Mouse (Mus musculus) 416B (cell line): Measurements from ENCODE around the gene Atf1.
"Not testable (repeated sequence)": the region's sequence is repeated elsewhere in the genome, so short reads cannot be mapped to it uniquely, and the experiment has no call there.

ENCODE experiments used
- DNase-seq: peaks from one replicate; pipeline ENCODE4 v3.0.0; 2011; ENCODE audit warnings: low read depth

Atf1 gene

DNA sequence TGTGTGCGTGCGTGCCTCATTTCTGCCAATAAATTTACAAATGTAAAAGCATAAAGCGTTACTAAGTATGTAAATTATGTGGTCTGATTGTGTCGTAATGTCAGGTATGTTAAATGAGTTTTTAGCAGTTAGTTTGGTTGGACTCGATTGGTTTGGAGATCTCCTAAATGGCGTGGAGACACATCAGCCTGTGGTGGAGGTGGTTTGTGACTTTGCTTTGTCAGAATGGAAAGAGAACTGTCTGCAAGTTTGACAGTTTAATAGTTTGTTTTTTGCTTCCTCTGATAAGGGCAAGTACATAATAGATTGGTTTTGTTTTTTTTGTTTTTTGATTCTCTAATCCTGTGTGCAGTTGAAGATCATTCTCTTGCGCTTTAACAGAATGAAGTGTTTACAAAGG, 32.7 kb downstream of the Atf1 start:
- DNase-seq = peak; percentile 53

DNA sequence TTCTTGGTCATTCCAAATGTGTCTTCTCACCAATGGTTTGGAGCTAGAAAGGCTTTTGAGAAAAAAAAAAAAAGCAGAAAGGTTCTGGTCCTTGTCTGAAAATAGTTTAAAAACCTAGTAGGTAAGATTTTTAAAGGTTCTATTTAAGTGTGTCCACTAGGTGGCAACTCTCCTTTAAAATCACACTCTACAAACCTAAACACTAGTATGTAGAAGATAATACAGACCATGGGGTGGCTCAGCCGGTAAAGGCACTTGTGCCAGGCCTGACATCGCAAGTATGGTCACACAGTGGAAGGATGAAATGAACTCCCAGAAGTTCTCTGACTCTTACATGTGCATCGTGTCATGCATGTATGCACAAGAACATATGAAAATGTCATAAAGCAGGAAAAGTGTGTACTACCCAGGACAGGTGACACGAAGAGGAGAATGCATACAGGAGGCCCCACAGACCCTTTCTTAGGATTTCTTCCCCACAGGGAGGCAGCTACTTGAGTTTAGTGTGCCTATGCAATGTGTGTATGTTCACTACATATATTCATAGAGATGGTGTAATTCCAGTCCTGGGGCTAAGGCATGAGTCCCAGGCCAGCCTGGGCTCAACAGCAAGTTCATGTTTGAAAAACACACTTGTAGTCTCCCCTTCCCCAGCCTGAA, 35.8 kb downstream of the Atf1 start:
- DNase-seq = peak; percentile 63

DNA sequence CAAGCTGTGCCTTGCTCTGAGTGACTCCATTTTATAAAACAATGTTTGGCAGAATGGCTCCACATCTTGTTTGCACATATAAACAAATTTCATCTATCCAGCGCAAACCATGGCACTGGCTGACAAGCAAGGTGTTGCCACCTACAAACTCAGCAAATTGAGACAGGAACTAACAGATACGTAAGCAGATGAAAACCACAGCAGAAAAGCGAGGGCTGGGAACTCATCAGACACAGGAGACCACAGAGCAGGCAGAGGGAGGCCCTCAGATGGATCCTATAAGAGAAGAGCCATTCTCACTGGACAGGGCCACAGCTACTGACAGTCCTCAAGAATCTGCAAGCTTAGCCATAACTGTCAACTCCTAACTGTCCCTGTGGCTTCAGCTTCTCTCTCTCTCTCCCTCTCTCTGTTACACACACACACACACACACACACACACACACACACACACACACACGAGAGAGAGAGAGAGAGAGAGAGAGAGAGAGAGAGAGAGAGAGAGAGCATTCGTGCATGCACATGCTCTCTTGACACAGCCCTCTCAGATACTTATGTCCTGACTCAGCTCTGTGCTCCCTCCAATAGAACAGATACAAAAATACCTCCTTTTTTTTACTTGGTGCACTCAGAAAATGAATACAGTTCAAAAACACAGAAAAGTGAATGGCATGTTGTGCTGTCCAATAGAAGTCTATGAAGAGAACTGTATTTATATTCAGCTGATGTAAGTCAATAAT, 38.1 kb downstream of the Atf1 start:
- no peak for DNase-seq

DNA sequence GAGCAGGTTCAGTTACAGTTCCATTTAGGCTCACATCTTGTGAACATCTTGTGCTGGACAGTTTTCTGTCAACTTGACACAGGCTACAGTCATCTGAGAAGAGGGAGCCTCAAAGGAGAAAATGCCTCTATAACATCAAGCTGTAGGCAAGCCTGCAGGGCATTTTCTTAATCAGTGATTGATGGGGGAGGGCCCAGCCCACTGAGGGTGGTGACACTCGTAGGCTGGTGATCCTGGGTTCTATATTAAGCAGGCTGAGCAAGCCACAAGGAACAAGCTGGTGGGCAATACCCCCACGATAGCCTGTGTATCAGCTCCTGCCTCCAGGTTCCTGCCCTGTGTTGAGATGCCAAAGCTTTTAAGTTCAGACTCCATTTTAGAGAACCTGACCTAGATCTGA, 41.3 kb downstream of the Atf1 start:
- no peak for DNase-seq

DNA sequence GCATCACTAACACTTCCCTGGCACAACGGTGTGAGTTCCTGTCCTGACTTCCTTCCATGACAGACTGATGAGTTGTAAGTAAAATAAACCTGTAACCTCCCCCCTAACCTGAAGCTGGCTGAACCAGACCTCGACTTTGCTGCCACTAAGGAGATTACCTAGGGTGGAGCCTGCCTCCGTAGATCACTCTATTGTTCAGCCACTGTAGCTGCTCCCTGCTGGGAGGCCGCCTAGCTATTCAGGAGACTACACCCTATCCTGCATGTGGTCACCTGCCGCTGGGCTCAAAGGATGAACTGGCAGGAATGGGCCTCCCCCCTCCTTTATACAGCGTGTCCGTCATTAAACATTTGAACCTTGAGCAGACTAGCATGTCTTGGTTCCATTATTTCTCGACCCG, 42.2 kb downstream of the Atf1 start:
- DNase-seq = no peak

DNA sequence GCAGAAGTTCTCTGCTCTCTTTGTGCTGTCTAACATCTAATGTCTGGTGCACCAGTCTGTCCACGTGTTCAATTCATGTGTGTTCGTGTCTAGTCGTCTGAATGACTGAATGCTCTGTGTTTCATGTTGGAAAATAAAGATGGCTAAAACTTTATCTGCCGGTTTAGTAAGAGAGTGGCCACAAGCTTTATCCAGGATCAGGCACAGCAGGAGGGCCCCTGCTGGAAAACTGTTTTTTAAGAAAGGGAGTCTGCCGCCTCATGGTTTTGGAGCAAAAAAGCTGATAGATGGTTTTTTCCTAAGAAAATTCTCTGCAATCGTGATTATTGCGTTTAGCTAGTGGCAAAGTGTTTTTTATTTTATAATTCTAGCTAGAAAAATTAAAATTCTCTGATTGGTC, 43.0 kb downstream of the Atf1 start:
- DNase-seq = not testable (repeated sequence)

DNA sequence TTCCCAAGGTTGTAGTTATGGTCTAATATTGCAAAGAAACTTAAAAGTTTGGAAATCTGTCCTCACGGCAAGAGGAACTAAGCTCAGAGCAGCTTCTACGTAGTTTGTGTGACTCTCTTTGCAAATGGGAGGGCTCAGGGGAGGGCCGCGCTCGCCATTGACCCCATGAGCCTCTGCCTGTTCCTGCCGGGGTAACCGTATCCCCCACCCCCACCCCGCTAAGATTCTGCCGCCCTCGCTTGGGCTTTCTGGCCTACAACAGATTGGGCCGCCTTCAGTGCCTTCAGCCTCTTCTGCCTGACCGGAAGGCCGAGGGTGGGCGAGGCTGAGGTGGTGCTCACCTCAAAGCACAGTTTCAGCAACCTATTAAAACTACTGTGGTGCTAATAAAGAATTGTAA, 43.8 kb downstream of the Atf1 start:
- DNase-seq = no peak

DNA sequence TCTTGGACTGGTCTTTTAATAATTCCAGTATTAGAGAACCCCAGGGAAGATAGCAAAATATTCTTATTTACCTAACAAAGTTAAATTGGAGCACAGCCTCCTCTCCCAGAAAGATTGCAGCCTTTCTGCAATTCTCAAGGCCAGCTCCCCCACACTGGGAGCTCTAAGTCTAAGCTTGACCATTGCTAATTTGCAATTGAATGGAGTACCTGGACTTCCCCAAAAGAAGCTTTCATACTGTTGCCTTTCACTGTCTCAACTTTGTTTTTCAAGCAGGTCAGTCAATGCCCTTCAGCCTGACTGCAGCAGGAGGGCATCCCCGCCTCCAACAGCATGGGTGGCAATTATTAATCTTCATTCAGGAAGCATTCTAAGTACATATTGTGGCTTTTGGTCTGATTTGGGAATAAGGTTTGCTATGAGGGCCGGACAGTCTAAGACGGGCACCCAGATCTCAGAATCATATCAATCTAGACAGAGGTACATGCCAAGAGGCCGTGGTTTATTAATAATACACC, 46.2 kb downstream of the Atf1 start:
- DNase-seq = not testable (repeated sequence)

DNA sequence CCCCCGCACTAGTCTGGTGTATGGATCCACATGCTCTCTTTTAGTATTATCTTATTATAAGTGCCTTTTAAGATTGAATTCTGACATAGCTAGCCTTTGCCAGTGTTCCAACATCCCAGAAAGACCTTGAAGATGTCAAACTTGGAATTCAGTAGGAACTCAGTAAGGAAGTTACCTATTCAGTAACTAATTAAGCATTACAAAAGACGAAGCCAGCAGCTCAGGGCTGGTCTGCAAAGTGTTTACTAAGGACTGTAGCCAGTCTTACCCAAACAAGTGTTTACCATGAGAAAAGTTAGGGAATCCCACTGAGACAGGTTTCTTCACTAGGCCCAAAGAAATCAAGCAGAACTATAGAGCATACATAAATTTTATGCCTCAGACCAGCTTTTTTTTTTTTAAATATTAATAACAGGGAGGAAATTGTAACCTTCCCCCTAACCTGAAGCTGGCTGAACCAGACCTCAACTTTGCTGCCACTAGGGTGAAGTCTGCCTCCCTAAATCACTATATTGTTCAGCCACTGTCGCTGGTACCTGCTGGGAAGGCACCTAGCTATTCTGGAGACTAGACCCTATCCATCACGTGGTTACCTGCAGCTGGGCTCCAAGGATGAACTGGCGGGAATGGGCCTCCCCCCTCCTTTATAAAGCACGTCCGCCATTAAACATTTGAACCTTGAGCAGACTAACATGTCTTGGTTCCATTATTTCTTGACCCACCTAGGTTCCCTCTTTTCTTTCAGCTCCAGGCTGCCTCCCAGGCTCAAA, 47.4 kb downstream of the Atf1 start:
- no peak for DNase-seq

DNA sequence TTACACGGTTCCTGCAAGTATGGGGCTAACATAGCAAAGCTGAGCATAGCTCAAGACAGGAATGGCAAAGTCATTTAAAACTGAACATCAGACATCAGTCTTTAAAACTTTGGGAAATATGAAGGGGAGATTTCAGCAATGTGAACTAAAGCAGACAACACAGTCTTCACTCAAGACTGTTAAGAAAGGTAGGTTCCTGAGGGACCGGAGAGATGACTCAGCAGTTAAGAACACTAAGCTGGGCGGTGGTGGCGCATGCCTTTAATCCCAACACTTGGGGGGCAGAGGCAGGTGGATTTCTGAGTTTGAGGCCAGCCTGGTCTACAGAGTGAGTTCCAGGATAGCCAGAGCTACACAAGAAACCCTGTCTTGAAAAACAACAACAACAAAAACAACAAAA, 48.8 kb downstream of the Atf1 start:
- no peak for DNase-seq

DNA sequence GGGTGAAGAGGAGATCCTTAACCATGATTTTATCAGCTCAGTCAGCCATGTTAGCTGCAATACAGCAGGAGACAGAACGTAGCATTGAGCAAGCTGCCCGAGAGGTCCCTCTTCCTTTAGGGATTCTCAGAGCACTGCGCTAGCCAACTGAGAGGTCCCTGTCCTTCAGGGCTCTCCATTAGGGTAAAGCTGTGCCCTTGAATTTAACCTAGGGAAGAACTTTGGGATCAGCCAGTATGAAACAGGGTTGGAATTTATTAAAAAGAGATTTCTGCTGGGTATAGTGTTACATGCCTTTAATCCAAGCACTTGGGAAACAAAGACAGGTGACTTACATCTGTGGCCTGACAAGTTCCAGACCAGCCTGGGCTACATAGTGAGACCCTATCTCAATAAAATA, 50.0 kb downstream of the Atf1 start:
- no peak for DNase-seq

DNA sequence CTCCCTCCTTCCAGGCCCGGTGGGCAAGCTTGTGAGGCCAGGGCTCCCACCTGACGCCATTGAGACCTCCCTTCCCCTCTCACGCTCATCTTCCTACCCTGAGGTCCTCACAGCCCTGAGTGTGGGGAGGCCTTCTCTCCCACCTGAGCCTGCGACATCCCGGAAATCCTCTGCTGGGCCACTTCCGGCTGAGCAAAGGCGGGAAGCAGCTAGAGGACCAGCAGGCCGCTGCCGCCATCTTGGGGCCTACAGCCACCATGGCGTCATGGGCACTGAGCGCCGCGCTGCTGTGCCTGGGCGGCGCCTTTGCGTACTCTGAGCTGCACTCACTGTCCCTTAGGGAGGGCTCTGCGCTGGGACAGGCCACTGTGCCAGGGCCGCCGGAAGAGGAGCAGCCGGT, 53.0 kb downstream of the Atf1 start, which contains the start of gene Tmprss12:
TSS of gene Tmprss12 (plus strand) at position 212 of the 400 bp plus-strand sequence.
- no peak for DNase-seq

DNA sequence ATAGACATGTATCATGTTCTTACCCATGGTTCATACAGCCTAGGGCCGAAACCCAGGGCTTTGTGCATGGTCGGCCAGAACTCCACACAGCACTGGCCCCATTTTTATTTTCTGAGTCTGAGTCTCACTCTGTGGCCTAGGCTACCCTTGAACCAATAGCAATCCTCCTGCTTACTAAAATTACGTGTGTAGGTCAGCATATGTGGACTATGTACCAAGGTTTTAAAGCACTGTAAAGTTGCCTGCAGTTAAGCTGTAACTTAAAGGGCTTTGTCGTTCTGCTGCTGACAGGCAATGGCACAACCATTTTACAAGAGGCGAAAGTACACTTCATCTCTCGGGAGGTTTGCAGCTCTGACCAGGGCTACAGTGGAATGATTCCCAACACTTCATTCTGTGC, 61.4 kb downstream of the Atf1 start:
- DNase-seq = no peak

DNA sequence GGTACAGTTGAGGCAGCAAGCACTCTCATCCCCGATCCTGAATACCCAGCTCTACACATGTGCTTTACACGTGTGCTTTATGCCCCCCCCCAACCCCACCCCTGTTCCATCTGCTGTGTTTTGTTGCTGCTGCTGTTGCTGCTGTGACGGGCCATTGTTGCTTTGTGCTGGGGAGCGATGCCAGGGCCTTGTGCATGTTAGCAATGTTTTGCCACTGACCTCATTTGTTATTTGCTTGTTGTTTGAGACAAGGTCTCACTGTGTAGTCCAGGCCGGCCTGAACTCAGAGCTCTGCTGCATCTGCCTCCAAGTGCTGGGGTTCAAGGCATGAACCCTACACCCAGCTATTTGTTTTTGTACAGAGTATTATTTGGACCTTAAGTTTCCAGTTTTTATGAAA, 63.2 kb downstream of the Atf1 start:
- DNase-seq = no peak

DNA sequence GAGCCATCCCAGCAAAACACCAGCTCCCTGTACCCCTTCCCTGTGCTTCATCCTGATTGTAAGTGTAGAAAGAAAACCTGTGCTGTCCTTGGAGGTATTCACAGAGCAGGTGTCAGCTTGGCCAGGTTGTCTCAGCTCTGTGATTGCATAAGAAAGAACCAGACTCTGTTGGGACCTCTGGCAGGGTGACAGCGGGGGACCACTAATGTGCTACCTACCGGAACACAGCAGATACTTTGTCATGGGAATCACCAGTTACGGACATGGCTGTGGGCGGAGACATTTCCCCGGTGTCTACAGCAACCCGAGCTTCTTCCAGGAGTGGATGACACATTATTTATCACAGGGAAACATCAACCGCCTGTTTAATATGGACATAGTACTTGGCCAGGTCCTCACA, 64.7 kb downstream of the Atf1 start:
- no peak for DNase-seq

DNA sequence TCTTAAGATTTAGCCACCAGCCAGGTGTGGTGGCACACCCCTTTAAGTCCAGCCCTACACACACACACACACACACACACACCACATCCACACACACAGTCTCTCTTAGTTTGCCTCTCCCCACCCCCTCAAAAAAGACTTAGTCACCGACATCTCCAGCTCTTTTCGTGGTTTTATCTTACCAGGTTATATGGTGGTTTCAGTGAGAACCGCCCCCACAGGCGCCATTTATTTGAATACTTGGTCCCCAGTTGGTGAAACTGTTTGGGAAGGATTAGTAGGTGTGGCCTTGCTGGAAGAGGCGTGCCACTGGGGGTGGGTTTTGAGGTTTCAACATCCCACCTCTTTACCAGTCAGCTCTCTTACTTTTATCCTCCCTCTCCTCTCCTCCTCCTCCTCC, 70.2 kb downstream of the Atf1 start:
- peak; percentile 63 for DNase-seq

DNA sequence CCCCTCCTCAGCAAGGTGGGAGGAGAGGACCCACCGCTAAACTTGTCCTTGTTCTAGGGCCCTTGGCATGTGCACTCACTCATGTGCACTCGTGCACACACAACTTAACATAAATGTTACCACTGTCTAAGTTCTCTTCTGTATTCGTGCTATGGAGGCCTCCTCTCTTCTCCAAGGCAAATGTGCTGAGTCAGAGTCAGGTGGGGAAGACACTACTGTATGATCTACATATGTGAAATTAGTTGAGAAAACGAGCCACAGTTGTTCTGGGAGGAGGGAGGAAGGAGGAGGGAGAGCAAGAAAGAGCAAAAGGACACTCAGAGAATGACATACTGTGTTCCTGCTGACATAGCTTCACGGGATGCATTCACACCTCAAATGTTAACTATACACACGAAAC, 72.9 kb downstream of the Atf1 start:
- no peak for DNase-seq

DNA sequence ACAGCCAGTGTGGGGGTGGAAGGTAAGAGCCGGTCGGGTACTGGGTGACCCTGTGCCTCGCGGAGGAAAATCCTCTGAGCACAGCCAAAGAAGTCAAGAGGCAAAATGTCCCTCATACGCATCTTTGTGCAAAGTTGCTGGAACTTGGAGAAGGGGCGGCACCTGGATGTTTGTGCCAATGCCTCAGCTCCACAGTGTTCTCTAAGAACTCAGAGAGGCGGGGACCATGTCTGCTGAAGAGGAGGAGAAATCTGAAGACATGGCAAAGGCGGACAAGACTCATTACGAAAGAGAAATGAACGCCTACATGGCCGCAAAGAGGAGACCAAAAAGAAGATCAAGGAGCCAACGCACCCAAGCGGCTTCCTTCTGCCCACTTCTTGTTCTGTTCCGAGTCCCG, 73.9 kb downstream of the Atf1 start:
- DNase-seq = no peak

DNA sequence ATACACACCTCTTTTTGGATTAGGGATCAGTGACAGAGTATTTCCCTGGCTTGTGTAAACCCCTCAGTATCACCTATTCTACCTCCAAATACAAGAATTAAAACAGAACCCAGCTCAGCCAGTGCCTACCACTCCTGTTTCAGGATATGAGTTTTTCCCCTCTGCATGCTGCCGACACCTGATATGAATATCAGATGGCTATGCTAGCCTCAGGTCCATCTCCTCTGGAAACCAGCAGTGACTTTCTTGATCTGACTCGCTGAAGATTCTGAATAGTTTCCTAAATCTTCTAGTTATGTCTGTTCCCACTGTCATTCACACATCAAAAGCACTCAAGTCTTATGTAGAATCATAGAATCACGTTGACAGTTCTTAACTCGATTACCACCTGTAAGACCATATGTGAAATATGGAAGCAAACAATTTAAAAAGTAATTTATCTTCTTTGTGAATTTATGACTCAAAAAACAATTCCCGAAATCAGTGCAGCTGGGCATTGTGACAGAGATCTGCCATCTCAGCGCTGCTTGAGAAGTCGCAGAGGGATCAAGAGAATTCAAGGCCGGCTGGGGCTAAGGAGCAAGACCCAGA, 75.9 kb downstream of the Atf1 start:
- peak; percentile 37 for DNase-seq

DNA sequence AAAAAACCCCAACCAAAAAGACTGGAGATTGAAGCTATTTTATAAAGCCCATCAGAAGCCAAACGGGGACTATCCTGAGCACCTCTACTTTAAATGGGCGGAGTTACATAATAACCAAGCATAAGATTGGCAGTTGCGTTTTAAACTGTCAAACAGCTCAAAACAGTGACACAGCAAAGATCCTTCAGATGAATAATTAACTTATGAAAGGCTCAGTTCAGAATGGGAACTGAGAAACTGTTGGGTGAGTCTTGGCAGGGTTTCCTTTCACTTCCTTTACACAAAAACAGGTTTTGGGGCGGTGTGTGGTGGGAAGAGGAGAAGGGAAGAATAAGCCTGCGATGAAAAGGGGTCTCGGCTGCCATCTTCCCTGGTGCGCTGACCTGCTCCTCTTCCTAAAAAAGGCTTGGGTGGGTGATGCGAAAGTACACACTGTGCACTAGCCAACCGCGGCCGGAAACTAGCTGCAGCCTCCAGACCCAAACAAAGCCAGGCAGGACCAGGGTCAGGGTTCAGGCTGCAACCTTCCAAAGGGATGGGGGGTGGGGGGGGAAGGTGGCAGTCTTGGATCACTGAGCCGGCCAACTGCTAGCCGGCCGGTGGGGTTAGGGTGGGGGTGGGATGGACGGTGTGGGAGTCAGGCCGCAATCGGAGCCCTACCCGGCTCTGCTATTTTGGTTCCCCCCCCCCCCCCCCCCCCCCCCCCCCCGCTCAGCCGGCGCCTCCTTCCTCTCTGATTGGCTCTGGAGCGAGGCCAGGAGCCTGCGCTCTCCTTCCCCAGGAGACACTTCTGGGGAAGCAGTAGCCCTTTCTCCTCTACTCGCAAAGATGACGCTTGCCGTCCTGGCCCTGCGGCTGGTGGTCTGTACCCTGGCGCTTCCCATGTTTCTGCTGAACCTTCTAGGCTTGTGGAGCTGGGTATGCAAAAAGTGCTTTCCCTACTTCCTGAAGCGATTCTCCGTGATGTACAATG, 76.7 kb downstream of the Atf1 start, which contains the start of gene Mettl7a1:
TSS of gene Mettl7a1 (plus strand) at position 122 of the 973 bp plus-strand sequence.
- peak; percentile 90 for DNase-seq

DNA sequence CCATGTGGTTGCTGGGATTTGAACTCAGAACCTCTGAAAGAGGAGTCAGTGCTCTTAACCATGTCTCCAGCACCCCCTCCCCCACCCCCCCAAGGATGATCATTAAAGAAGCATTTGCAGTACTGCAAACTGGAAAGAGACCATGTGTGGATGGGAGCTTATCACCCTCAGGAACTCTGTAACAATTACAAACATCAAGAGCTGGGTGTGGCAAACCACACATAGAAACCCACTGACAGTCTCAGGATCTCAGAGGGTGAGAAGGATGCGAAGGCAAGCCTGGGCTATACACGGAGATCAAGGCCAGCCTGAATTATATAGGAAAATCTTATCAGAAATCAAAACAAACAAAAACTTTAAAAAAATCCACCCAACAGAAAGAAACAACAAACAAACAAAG, 78.6 kb downstream of the Atf1 start:
- DNase-seq = no peak
